Mouse (Mus musculus) intestine, postnatal 0 days (tissue): Measurements from ENCODE around the gene Rnd2. TPM values are rescaled to one million over a fixed set of nuclear protein-coding genes. Genes with fewer than 3 reads are reported as not detected.

Experiments used
- ATAC-seq: fragments of 200-750 bp; cut with Nextera tagmentation; 2 replicates; pipeline ENCODE4 v1.8.0; 2017; ENCODE audit warnings: mild to moderate bottlenecking, moderate TSS enrichment, moderate library complexity
- H3K27ac ChIP-seq: fragments of 300-500 bp; sonication (generic); 2 replicates; pipeline ENCODE4 v1.5.1; 2014; ENCODE audit warnings: mild to moderate bottlenecking, low read depth, low read length, moderate library complexity
- H3K27me3 ChIP-seq: fragments of 300-500 bp; sonication (generic); replicated peaks from 2 replicates; pipeline ENCODE4 v1.6.1; 2014; ENCODE audit warnings: low read length, mixed read lengths; ENCODE audit not compliant: control insufficient read depth, insufficient read depth
- H3K36me3 ChIP-seq: fragments of 300-500 bp; sonication (generic); 2 replicates; pipeline ENCODE4 v1.6.1; 2014; ENCODE audit warnings: mild to moderate bottlenecking, moderate library complexity; ENCODE audit not compliant: control insufficient read depth, insufficient read depth
- H3K4me1 ChIP-seq: fragments of 300-500 bp; sonication (generic); replicated peaks from 2 replicates; pipeline ENCODE4 v1.6.1; 2014; ENCODE audit warnings: antibody characterized with exemption, low read length, mixed read lengths; ENCODE audit not compliant: control insufficient read depth, insufficient read depth
- H3K4me2 ChIP-seq: fragments of 300-500 bp; sonication (generic); replicated peaks from 2 replicates; pipeline ENCODE4 v1.6.1; 2014; ENCODE audit warnings: low read depth, mild to moderate bottlenecking, moderate library complexity
- H3K4me3 ChIP-seq: fragments of 300-500 bp; sonication (generic); 2 replicates; pipeline ENCODE4 v1.5.1; 2014; ENCODE audit warnings: low read depth, low read length
- H3K9ac ChIP-seq: fragments of 300-500 bp; sonication (generic); 2 replicates; pipeline ENCODE4 v1.6.1; 2014; ENCODE audit warnings: mild to moderate bottlenecking, low read depth, low read length
- H3K9me3 ChIP-seq: fragments of 300-500 bp; sonication (generic); 2 replicates; pipeline ENCODE4 v1.6.1; 2016; ENCODE audit warnings: mixed run types; ENCODE audit not compliant: control insufficient read depth
- CTCF ChIP-seq: sonication (generic); IDR thresholded peaks from 2 replicates; pipeline ENCODE4 v1.5.1; 2016; ENCODE audit warnings: low read depth, mild to moderate bottlenecking, control low read depth, antibody characterized with exemption, moderate library complexity
- WGBS: fragments of 180-500 bp; shearing (Covaris S2); extraction: QIAGEN DNeasy Blood & Tissue Kit; methylation state at CpG from one replicate; pipeline ENCODE4 v1.1.7; 2014; 5-methylcytosine and 5-hydroxymethylcytosine counted together
- polyA plus RNA-seq: library from polyadenylated mRNA; unstranded; fragments of >200 nt; fragmentation: Nextera tagmentation; extraction: Ambion mirVana; gene quantifications from 2 replicates; pipeline ENCODE4 v1.2.1, GENCODE M21; 2015

Gene Rnd2
- polyA plus RNA-seq, 1 experiment from 2014 or later, result 27.8 TPM

GRCm38 (mm10) chr11:101450394-101450793 lies 14.4 kb upstream of the Rnd2 start:
- Histone ChIP-seq H3K9ac (no peak overlapping the region), H3K27ac (no peak overlapping the region), H3K4me3 (no peak overlapping the region), H3K27me3 (no peaks in the 10 kb centered on the region), H3K36me3 (peaks cover 12% of the 10 kb centered on the region; the same call in 1 of the 2 replicates), H3K4me2 (no peak overlapping the region), H3K4me1 (0 out of 2 replicates have a peak, but pooled peaks cover 5% of the 10 kb centered on the region), H3K9me3 (no peaks in the 10 kb centered on the region)
- no peak for ATAC-seq
- WGBS, result 88% methylated on average over 3 of the region's 3 CpGs
- TF ChIP-seq CTCF, result peak; percentile 56

GRCm38 (mm10) chr11:101451536-101451935 lies 13.3 kb upstream of the Rnd2 start:
- H3K9ac ChIP-seq, result no peak overlapping the region
- no peak for TF ChIP-seq CTCF
- WGBS, result 74% methylated on average over 10 of the region's 10 CpGs
- H3K27ac ChIP-seq, result peak overlapping the region; percentile 51; the same call in 1 of the 2 replicates
- no peak for ATAC-seq
- H3K27me3 ChIP-seq, result no peaks in the 10 kb centered on the region
- no peaks in the 10 kb centered on the region for H3K9me3 ChIP-seq
- H3K4me3 ChIP-seq, result no peak overlapping the region
- 0 out of 2 replicates have a peak, but pooled peaks cover 5% of the 10 kb centered on the region for H3K4me1 ChIP-seq
- H3K4me2 ChIP-seq, result peak overlapping the region; percentile 51
- H3K36me3 ChIP-seq, result peaks cover 14% of the 10 kb centered on the region; the same call in 1 of the 2 replicates

- Histone ChIP-seq H3K9me3 (no peaks in the 10 kb centered on the region), H3K27ac (peak overlapping the region; percentile 51), H3K4me3 (no peak overlapping the region), H3K4me1 (0 out of 2 replicates have a peak, but pooled peaks cover 5% of the 10 kb centered on the region), H3K9ac (no peak overlapping the region), H3K27me3 (no peaks in the 10 kb centered on the region), H3K36me3 (peaks cover 17% of the 10 kb centered on the region), H3K4me2 (peak overlapping the region; percentile 51)
- TF ChIP-seq CTCF, result no peak
- 49% methylated on average over 10 of the region's 10 CpGs for WGBS
- ATAC-seq, result peak; percentile 62
Observed at GRCm38 (mm10) chr11:101452093-101452774, 12.6 kb upstream of the Rnd2 start.

GRCm38 (mm10) chr11:101454702-101455101 lies 10.1 kb upstream of the Rnd2 start:
- Histone ChIP-seq H3K4me3 (no peak overlapping the region), H3K9me3 (no peaks in the 10 kb centered on the region), H3K4me2 (no peak overlapping the region), H3K4me1 (no peaks in the 10 kb centered on the region), H3K9ac (no peak overlapping the region), H3K27me3 (no peaks in the 10 kb centered on the region), H3K27ac (no peak overlapping the region), H3K36me3 (peaks cover 42% of the 10 kb centered on the region)
- TF ChIP-seq CTCF, result no peak
- 62% methylated on average over 6 of the region's 6 CpGs for WGBS
- ATAC-seq, result no peak

GRCm38 (mm10) chr11:101455627-101456026 lies 9.2 kb upstream of the Rnd2 start:
- Histone ChIP-seq H3K4me1 (no peaks in the 10 kb centered on the region), H3K36me3 (peaks cover 51% of the 10 kb centered on the region), H3K4me3 (no peak overlapping the region), H3K9me3 (no peaks in the 10 kb centered on the region), H3K4me2 (no peak overlapping the region), H3K9ac (no peak overlapping the region), H3K27ac (no peak overlapping the region), H3K27me3 (no peaks in the 10 kb centered on the region)
- TF ChIP-seq CTCF, result no peak
- no peak for ATAC-seq
- WGBS, result 53% methylated on average over 7 of the region's 7 CpGs

- no peak for ATAC-seq
- Histone ChIP-seq H3K4me3 (no peak overlapping the region), H3K36me3 (peaks cover 68% of the 10 kb centered on the region), H3K4me1 (no peaks in the 10 kb centered on the region), H3K27ac (no peak overlapping the region; the same call in 1 of the 2 replicates), H3K4me2 (no peak overlapping the region), H3K9ac (no peak overlapping the region), H3K9me3 (no peaks in the 10 kb centered on the region), H3K27me3 (no peaks in the 10 kb centered on the region)
- no peak for TF ChIP-seq CTCF
- WGBS, result 91% methylated on average over 9 of the region's 9 CpGs
Observed at GRCm38 (mm10) chr11:101457631-101458030, 7.2 kb upstream of the Rnd2 start.
